Mouse (Mus musculus) mouse trophoblast stem cell (cell line): ENCODE measurements at regions not wholly inside any gene's neighbourhood (a gene's known extent, or its start where the extent isn't known, plus 50 kb on each side); places are given as distances from the start of the nearest gene placed in this dataset.

Source experiments
- in situ Hi-C, 2 experiments: fragments of 300-500 bp; cut with MseI, MboI; formaldehyde crosslinking; loops; 2 replicates in 1 of 2; 3 replicates in 1 of 2; pipeline ENCODE4 v1.15.1; 2025

DNA sequence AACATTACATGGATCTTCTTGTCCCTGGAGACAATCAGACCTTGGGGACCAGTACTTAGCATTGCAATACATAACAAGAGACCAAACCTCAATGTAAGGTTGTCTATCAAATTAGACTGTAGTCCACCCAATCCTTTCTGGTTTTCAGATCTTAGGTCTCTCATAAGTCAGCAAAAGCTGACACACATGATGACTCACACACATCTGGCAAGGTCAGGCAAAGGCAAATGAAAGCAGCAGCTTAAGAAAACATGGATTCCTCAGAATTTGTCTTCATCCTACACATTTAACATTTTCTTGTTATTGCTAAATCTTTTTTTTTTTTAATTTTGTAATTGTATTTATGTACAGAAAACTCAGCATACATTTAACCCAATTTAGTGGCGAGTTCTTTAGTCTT lies 52.0 kb downstream of the Gm11983 start:
- in situ Hi-C loops, result no loop called here

DNA sequence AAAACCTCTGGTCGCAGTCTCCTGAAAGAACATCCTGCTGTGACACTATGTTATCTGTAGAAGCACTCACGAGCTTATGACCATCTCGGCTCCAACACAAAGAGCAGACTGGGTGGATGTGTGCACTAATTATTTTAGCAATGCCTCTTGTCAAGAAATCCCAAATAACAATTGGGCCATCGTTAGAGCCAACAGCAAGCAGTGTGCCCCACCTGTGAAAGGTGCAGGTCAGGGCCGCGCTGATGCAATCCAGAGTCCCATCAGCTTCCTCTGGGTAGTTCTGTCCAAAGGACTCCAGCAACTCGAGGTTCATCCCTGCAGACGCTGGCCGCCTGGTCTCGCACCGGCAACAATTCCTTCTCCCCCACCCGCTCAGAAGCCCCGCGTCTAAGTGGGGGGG lies 54.6 kb downstream of the Gm11983 start:
- in situ Hi-C loops, result no loop called here

GRCm38 (mm10) chr11:6779752-6780151 lies 57.7 kb downstream of the Gm11983 start:
- in situ Hi-C loops, result no loop called here

DNA sequence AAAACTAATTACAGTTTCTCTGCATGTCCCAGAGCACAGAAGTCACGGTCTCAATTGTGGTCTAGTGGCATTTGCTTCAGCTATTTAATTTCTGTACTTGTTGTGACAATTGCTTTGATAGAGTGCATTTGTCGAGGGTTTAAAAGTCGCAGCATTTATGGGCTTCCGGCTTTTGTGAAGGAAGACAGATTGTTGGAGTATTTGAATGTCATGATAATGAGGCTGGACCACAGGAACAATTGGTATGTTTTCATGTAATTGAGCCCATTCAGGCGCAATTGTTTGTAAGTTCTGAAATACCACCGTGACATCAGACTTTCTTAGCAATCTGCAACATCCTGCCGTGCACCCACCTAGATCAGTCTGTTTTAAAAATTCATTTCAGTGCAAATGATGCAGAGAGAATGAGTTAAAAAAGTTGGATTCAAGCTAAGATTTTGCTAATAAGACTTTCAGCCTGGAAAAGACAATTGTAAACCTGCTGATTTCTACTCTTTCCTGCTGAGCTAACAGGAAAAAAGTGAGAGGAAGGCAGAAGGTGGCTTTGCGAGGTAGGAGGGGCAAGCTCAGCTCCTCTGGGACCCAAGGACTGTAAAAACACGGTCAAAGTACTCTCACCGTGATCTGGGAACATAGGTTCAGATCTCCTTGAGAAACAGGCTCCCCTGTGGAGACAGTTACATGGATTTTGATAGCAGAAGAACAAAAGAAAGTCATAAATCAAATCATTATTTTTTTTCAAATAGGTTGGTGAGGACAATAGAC lies 58.7 kb downstream of the Gm11983 start:
- in situ Hi-C loops, result no loop called here

- in situ Hi-C loops, result no loop called here
These were observed 59.9 kb downstream of the Gm11983 start for GRCm38 (mm10) chr11:6777566-6777965.

- in situ Hi-C loops, result no loop called here
These were observed 62.8 kb downstream of the Gm11983 start for GRCm38 (mm10) chr11:6774656-6775055.

DNA sequence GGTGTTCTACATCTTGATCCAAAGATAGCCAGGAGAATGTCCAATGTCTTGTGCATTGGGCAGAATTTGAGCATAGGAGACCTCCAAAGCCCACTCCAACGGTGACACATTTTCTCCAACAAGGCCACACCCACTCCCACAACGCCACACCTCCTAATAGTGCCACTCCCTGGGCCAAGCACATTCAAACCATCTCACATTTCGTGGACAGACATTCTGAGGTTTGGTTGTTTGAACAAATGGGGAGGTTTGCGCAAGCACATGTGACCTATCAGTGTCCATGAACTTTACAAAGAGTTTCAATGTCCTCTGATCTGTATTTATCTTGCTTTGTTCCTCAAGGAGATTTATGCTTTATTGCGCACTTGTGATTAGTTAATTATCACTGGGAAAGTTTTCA lies 63.5 kb downstream of the Gm11983 start:
- in situ Hi-C loops, result no loop called here

GRCm38 (mm10) chr11:6773364-6773763 lies 64.1 kb downstream of the Gm11983 start:
- in situ Hi-C loops, result no loop called here

- in situ Hi-C loops, result loop anchor here (5.0 kb wide), 1 partner anchor 117 kb away; no protein-coding TSS in a partner anchor
These were observed 68.1 kb downstream of the Gm11983 start for GRCm38 (mm10) chr11:6769437-6769765.

DNA sequence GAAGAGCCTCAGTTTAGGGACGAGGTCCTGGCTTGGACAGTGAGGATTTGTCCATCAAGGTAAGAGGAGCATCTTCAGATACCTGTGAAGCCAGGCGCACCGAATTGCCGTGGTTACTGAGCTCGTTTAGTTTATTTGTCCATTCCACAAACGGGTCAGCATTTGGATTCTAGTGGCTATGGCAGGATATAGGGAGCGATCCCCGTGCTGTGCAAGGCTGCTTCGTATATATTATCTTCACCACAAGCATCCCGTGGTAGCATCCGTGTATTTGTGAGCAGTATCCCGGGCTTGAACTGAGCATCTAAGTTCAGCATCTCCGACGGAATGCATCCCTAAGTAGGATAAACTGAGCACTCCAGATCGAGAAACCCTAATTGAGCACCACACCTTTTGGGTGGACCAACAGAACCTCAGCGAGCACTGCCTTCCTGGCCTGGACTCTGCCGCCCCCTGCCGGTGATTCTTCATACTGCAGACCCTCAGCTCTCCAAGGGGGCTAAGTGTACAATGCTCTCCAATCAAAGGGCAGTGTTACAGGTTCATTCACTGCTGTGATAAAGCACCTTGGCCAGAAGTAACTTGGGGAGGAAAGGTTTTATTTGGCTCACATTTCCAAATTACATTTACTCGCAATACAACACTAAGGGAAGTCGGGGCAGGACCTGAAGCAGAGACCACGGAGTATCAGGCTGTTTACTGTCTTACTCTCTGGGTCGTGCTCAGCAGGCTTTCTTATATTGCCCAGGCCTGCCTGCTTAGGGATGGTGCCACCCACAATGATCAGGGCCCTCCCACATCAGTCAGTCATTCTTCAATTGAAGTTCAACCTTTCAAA lies 68.6 kb downstream of the Gm11983 start:
- in situ Hi-C loops, result loop anchor here (5.0 kb wide), 1 partner anchor 117 kb away; no protein-coding TSS in a partner anchor

DNA sequence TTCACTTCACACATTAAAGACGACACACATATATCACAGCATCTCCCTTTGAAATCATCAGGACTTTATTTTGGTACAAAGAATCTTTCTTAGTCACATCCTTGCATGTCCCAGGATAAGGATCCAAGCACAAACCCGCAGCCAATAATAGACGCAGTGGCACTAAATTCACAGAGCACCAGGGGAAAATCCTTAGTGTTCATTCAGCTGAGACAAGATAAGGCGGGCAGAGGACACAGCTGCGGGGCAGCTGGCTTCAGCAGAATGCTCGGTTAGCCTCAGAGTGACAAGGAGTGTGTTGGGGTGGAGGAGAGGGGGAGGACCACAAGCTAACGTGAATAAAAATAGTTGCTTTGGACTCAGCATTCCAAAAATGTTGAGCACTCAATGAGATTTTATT lies 70.7 kb downstream of the Gm11983 start:
- in situ Hi-C loops, result loop anchor here (5.0 kb wide), 1 partner anchor 114 kb away; no protein-coding TSS in a partner anchor

- in situ Hi-C loops, result loop anchor here (5.0 kb wide), 1 partner anchor 113 kb away; no protein-coding TSS in a partner anchor
These were observed 72.0 kb downstream of the Gm11983 start for GRCm38 (mm10) chr11:6765333-6765957.

GRCm38 (mm10) chr11:6764186-6764585 lies 73.3 kb downstream of the Gm11983 start:
- in situ Hi-C loops, result no loop called here

- in situ Hi-C loops, result no loop called here
These were observed 74.5 kb downstream of the Gm11983 start for GRCm38 (mm10) chr11:6763001-6763400.

- in situ Hi-C loops, result no loop called here
These were observed 75.4 kb downstream of the Gm11983 start for GRCm38 (mm10) chr11:6761876-6762628.

DNA sequence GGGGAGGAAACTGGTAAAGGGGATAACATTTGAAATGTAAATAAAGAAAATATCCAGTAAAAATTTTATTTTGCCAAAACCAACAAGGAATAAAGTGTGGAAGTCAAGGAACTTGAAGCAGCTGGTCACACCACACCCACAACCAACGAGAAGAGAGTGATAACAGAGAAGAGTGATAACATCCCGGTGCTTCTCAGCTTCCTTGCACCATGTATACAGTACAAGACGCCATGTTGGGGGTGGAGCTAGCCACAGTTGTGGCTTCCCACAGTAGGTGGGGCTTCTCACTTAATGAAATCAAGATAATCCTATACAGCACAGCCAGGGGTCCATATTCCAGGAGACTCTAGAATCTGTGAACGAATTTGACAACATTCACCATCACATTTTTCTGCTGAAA lies 77.9 kb downstream of the Gm11983 start:
- in situ Hi-C loops, result no loop called here

GRCm38 (mm10) chr11:6739439-6739838 lies 81.1 kb downstream of the Ramp3 start:
- in situ Hi-C loops, result no loop called here

- in situ Hi-C loops, result no loop called here
These were observed 80.3 kb downstream of the Ramp3 start for GRCm38 (mm10) chr11:6738581-6738980.

GRCm38 (mm10) chr11:6738163-6738562 lies 79.8 kb downstream of the Ramp3 start:
- in situ Hi-C loops, result no loop called here

DNA sequence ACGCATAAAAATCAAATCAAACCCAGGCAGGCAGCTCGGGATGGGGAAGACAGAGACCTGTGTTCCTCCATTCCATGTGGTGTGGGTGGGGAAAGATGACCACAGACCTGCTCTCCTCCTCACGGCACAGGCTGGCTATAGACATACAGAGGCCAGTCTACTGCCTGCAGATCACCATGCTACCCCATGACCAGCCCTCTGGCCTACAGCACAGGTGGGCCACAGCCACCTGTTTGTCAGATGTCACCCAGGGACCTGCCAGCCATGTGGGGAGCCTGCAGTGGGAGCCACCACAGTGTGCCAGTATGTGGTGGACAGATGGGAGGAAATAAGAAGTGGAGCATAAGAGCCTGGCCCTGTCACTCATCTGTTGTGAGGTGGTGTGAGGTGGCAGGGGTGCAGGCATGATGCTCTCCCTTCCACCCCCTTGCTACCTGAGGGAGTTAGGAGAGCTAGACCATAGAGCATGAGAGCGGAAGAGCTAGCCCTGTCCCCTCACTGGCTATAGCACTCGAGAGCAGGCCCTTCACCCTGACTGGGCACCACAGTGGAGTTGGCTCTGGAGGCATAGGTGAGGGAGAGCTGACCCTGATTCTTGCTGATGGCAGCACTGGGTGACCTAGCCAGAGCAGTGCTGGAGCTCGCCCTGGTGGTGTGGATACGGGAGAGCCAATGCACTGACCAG lies 76.6 kb downstream of the Ramp3 start:
- in situ Hi-C loops, result no loop called here

- in situ Hi-C loops, result no loop called here
These were observed 73.2 kb downstream of the Ramp3 start for GRCm38 (mm10) chr11:6731505-6731904.
